ENCODE assay signal across 9 mouse cellular contexts in the genomic region with DNA sequence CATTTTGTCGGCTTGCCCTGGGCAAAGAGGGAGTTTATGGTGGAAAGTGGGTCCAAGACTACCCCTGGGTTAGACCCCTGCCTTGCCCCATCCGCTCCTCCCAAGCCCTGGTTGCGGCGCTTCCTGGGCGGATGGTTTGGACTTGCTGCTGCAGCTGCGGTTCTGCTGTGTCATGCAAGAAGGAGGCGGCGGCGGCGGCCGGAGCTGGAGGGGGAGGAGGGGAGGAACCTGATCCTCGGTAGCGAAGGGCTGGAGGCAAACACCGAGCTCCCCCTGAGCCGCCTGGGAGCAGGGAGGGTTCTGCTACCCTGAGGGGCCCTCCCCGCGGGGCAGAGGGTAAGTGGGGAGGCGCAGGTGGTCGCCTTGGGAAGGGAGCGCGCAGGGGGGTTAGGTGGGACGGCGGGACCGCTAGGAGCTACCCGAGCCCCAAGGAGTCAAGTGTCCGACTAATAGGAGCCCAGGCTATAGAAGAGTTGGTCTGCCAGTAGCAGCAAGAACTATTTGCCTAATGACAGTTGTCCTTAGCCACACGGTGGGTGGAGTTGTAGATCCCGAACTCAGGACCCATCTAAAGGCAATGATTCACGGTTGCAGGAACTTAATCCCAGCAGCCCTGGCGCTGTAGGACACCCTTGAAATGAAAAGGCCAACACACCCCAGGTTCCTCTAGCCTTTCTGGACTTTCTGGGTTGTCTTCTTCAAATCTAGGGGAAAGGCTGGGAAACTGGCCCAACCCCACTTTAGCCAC.
A peak's percentile ranks its signal among the peaks of the same experiment; 100 is the strongest.
DNase-seq lines count a peak whose midpoint lies in the region; ATAC-seq lines count a peak whose summit lies in the region.
"Had no signal": no experiment of that assay in that cellular context is flagged by ENCODE, and none has a peak within 500 bp of the region (broad histone marks: within the 10 kb centered on the region; RNA-seq: fewer than 3 reads in every experiment).

No protein-coding gene starts in this region.

- H3K27ac ChIP-seq in embryonic facial prominence, embryonic 11.5 days (replicated peaks; ENCODE audit: low read depth, low read length), result no peak overlapping the region
- no peak overlapping the region for H3K27ac ChIP-seq in midbrain, embryonic 15.5 days
- H3K27ac ChIP-seq in stomach, embryonic 14.5 days (ENCODE audit: low read length), result no peak overlapping the region

- H3K36me3 ChIP-seq in embryonic facial prominence, embryonic 11.5 days (replicated peaks; ENCODE audit: control insufficient read depth, insufficient read depth, low read depth, low read length), result no peaks in the 10 kb centered on the region
- H3K36me3 ChIP-seq in midbrain, embryonic 15.5 days (replicated peaks), result no peaks in the 10 kb centered on the region
- H3K36me3 ChIP-seq in stomach, embryonic 14.5 days (ENCODE audit: control insufficient read depth, insufficient read depth, low read length), result no peaks in the 10 kb centered on the region
- H3K36me3 ChIP-seq: G1E had no signal

- ATAC-seq in embryonic facial prominence, embryonic 11.5 days (replicated peaks; ENCODE audit: insufficient number of reproducible peaks, low FRiP score, low TSS enrichment, low read depth), result peak; percentile 35; the same call in 1 of the 2 replicates
- no peak for ATAC-seq in midbrain, embryonic 15.5 days (replicated peaks)
- ATAC-seq in stomach, embryonic 14.5 days (ENCODE audit: insufficient number of reproducible peaks, insufficient read depth, low FRiP score, low read depth), result no peak

- H3K9ac ChIP-seq in embryonic facial prominence, embryonic 11.5 days (replicated peaks; ENCODE audit: low read length), result 0 out of 2 replicates have a peak overlapping the region, but pooled peaks have one; percentile 15
- H3K9ac ChIP-seq in midbrain, embryonic 15.5 days, result peak overlapping the region; percentile 36
- no peak overlapping the region for H3K9ac ChIP-seq in stomach, embryonic 14.5 days (replicated peaks; ENCODE audit: low read depth, low read length)

- DNase-seq in left cerebral cortex, adult 18-20 months (ENCODE audit: low spot score in 2 of 2), result peak; percentile 78 to 82
- DNase-seq in left cerebral cortex, adult 11 months (ENCODE audit: low spot score), result no peak
- peak; percentile 70 for DNase-seq in embryonic facial prominence, embryonic 11.5 days (ENCODE audit: low spot score)
- DNase-seq in heart, adult 18-20 months, result peak; percentile 88 to 92
- peak; percentile 84 for DNase-seq in kidney, adult 11 months
- DNase-seq in liver, result peak; percentile 61

- H3K9me3 ChIP-seq in embryonic facial prominence, embryonic 11.5 days (replicated peaks; ENCODE audit: control insufficient read depth, low read length), result no peaks in the 10 kb centered on the region
- no peaks in the 10 kb centered on the region for H3K9me3 ChIP-seq in midbrain, embryonic 15.5 days
- no peaks in the 10 kb centered on the region for H3K9me3 ChIP-seq in stomach, embryonic 14.5 days (ENCODE audit: control insufficient read depth, low read depth, low read length)

- peak overlapping the region; percentile 48 for H3K4me2 ChIP-seq in embryonic facial prominence, embryonic 11.5 days (ENCODE audit: low read depth, low read length)
- H3K4me2 ChIP-seq in midbrain, embryonic 15.5 days, result peak overlapping the region; percentile 66
- peak overlapping the region; percentile 59 for H3K4me2 ChIP-seq in stomach, embryonic 14.5 days (replicated peaks; ENCODE audit: low read depth, low read length)

- H3K4me3 ChIP-seq in embryonic facial prominence, embryonic 11.5 days (ENCODE audit: low read depth, low read length), result peak overlapping the region; percentile 29
- H3K4me3 ChIP-seq in midbrain, embryonic 15.5 days, result peak overlapping the region; percentile 39
- peak overlapping the region; percentile 27 for H3K4me3 ChIP-seq in stomach, embryonic 14.5 days (ENCODE audit: low read depth, low read length)

- H3K27me3 ChIP-seq in embryonic facial prominence, embryonic 11.5 days (ENCODE audit: control insufficient read depth, insufficient read depth, low read length), result peaks cover 48% of the 10 kb centered on the region
- H3K27me3 ChIP-seq in midbrain, embryonic 15.5 days (replicated peaks), result peaks cover 20% of the 10 kb centered on the region
- H3K27me3 ChIP-seq in stomach, embryonic 14.5 days (ENCODE audit: control insufficient read depth, insufficient read depth, low read length), result peaks cover 35% of the 10 kb centered on the region

- under 1% methylated on average over 30 of the region's 30 CpGs for WGBS in embryonic facial prominence, embryonic 11.5 days
- 2% methylated on average over 30 of the region's 30 CpGs for whole genome bisulfite sequencing in midbrain, embryonic 15.5 days
- WGBS in stomach, embryonic 14.5 days, result 2% methylated on average over 30 of the region's 30 CpGs

- peaks cover 15% of the 10 kb centered on the region for H3K4me1 ChIP-seq in embryonic facial prominence, embryonic 11.5 days (ENCODE audit: control insufficient read depth, insufficient read depth, low read length)
- peaks cover 45% of the 10 kb centered on the region for H3K4me1 ChIP-seq in midbrain, embryonic 15.5 days
- H3K4me1 ChIP-seq in stomach, embryonic 14.5 days (ENCODE audit: control insufficient read depth, insufficient read depth, low read length), result peaks cover 22% of the 10 kb centered on the region; the same call in 1 of the 2 replicates
